Mouse (Mus musculus) testis, adult 2 months (tissue): ENCODE measurements around the gene Armh2. TPM values are rescaled to one million over a fixed set of nuclear protein-coding genes. Genes with fewer than 3 reads are reported as not detected.

ENCODE experiments used
- H3K27ac ChIP-seq: fragments of 200-500 bp; 2 replicates; pipeline ENCODE4 v1.5.1; 2012; ENCODE audit warnings: low read depth, low read length; ENCODE audit not compliant: control insufficient read depth, insufficient read depth
- H3K27me3 ChIP-seq: fragments of 200-500 bp; 2 replicates; pipeline ENCODE4 v1.6.1; 2012; ENCODE audit warnings: mild to moderate bottlenecking, low read length, moderate library complexity; ENCODE audit not compliant: control insufficient read depth, insufficient read depth
- H3K36me3 ChIP-seq: fragments of 200-500 bp; 2 replicates; pipeline ENCODE4 v1.6.1; 2012; ENCODE audit warnings: mild to moderate bottlenecking, low read length; ENCODE audit not compliant: control insufficient read depth, insufficient read depth
- H3K4me1 ChIP-seq: fragments of 200-500 bp; 2 replicates; pipeline ENCODE4 v1.6.1; 2012; ENCODE audit warnings: low read length; ENCODE audit not compliant: control insufficient read depth, insufficient read depth
- H3K4me3 ChIP-seq: fragments of 200-500 bp; 2 replicates; pipeline ENCODE4 v1.5.1; 2012; ENCODE audit warnings: low read depth, mild to moderate bottlenecking, low read length, moderate library complexity, mixed read lengths; ENCODE audit not compliant: control insufficient read depth
- CTCF ChIP-seq: fragments of 200-500 bp; IDR thresholded peaks from 2 replicates; pipeline ENCODE4 v1.5.1; 2012; ENCODE audit warnings: low read depth, mild to moderate bottlenecking, inconsistent platforms, low read length, moderate library complexity; ENCODE audit not compliant: control insufficient read depth, insufficient read depth, insufficient replicate concordance
- POLR2A ChIP-seq: fragments of 200-500 bp; IDR thresholded peaks from 2 replicates; pipeline ENCODE4 v1.6.1; 2012; ENCODE audit warnings: low read depth, mild to moderate bottlenecking, inconsistent platforms, low read length, moderate library complexity; ENCODE audit not compliant: control insufficient read depth
- polyA plus RNA-seq: library from polyadenylated mRNA; depleted of rRNA; stranded (reverse); fragments of >200 nt; gene quantifications from 2 replicates; pipeline ENCODE4 v1.2.3, GENCODE M21; 2012

The Armh2 gene
- polyA plus RNA-seq, 1 experiment, result 82.7 TPM

DNA sequence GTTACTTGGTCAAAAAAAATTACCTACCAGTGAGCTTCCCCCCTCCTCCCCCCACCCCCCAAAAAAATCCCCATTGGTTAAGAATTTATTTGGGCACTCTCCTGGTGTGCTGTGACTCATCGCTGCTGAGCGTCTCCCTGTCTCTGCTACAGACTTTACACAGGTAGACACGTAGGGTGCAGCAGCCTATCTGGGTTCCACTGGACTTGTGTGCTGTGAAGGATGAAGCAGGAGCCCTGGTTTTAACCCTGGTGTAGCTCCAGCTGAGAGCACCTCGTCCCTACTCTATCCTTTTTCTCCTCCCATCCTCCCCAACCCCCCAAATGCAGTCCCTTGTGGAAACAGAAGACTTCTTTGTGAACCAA is 16.7 kb upstream of the Armh2 start:
- no peak overlapping the region for H3K27ac ChIP-seq
- H3K4me3 ChIP-seq, result no peak overlapping the region
- no peaks in the 10 kb centered on the region for H3K36me3 ChIP-seq
- H3K27me3 ChIP-seq, result no peaks in the 10 kb centered on the region
- no peak for TF ChIP-seq POLR2A
- TF ChIP-seq CTCF, result no peak
- no peaks in the 10 kb centered on the region for H3K4me1 ChIP-seq

- Histone ChIP-seq H3K27ac (no peak overlapping the region), H3K27me3 (no peaks in the 10 kb centered on the region)
These were observed 11.9 kb upstream of the Armh2 start for GRCm38 (mm10) chr13:24729128-24729527.

GRCm38 (mm10) chr13:24734502-24734901 is 6.5 kb upstream of the Armh2 start:
- H3K4me1 ChIP-seq, result no peaks in the 10 kb centered on the region
- no peaks in the 10 kb centered on the region for H3K36me3 ChIP-seq
- TF ChIP-seq POLR2A, result no peak
- TF ChIP-seq CTCF, result no peak
- H3K4me3 ChIP-seq, result no peak overlapping the region
- no peaks in the 10 kb centered on the region for H3K27me3 ChIP-seq
- H3K27ac ChIP-seq, result no peak overlapping the region

More at GRCm38 (mm10) chr13:24729128-24729527, 11.9 kb upstream of the Armh2 start:
- H3K4me1 ChIP-seq, result no peaks in the 10 kb centered on the region
- TF ChIP-seq CTCF, result no peak
- no peak for TF ChIP-seq POLR2A
- H3K36me3 ChIP-seq, result no peaks in the 10 kb centered on the region
- no peak overlapping the region for H3K4me3 ChIP-seq

DNA sequence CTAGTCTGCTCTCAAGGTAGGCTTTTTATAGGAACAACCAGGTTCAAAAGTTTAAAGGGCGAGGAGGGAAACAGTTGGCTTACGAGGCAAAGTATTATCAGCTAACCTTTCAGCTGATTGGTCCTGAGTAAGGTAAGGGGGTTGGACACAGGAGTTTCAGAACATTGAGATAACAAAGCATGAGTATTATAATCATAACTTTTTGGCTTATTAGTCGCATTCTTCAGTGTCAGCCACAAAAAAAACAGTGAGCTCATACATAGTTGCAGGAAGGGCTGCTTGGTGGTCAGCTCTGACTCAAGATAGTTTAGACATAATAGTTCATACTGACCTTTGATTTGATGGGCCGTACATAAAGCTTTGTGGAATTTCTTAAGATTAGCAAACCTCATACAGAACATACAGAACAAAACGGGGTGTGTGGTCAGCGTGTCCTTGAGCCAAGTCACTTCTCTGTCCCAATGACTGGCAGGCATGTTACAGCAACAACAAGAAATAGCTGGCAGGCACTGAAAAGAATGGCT is 5.4 kb upstream of the Armh2 start:
- TF ChIP-seq CTCF (no peak), POLR2A (no peak)
- Histone ChIP-seq H3K4me1 (no peaks in the 10 kb centered on the region), H3K27me3 (no peaks in the 10 kb centered on the region), H3K4me3 (no peak overlapping the region), H3K27ac (no peak overlapping the region), H3K36me3 (no peaks in the 10 kb centered on the region)

DNA sequence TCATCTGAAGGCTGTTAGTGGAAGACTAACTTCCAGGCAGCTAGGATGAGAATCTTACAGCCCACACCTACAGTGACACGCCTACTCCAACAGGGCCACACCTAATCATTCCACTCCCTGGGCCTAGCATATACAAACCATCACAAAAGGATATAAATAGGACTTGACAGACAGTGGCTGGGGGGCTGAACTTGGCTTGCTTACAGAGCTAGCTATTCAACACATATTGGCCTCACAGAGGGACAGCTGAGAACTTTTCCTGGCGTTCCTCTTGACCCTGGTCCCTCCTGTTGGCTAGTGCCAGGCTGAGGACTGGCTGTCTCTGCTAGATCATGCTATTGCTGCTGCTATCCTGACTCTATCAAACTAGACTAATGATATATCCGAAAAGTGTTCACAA is 6.8 kb downstream of the Armh2 start:
- Histone ChIP-seq H3K27ac (no peak overlapping the region), H3K36me3 (no peaks in the 10 kb centered on the region), H3K4me1 (no peaks in the 10 kb centered on the region; the same call in 1 of the 2 replicates), H3K4me3 (no peak overlapping the region), H3K27me3 (no peaks in the 10 kb centered on the region)
- TF ChIP-seq CTCF (no peak), POLR2A (no peak)

GRCm38 (mm10) chr13:24750807-24751206 is 9.8 kb downstream of the Armh2 start:
- Histone ChIP-seq H3K4me1 (no peaks in the 10 kb centered on the region), H3K4me3 (no peak overlapping the region), H3K27ac (no peak overlapping the region), H3K27me3 (no peaks in the 10 kb centered on the region), H3K36me3 (peaks cover 1% of the 10 kb centered on the region; the same call in 1 of the 2 replicates)
- TF ChIP-seq POLR2A (no peak), CTCF (no peak)

DNA sequence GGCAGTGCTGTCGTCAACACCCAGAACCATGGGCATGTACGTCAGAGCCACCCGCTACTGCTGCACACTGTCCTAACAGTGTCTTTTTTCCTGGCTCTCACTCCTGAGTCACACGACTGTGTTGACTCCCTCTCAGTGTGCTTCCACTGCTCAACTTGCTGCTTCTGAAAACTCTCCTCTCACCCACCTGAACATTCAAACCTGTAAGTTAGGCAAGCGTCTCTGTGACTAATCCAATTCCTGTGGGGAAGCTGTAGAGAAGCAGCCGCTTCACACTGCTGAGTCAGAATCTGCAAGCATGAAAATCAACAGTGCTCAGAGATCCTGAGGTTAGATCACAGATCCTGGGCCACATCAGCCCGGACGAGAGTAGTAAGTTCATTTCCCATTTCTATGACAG is 10.4 kb downstream of the Armh2 start:
- TF ChIP-seq CTCF, result no peak
- TF ChIP-seq POLR2A, result no peak
- Histone ChIP-seq H3K27ac (no peak overlapping the region), H3K36me3 (peaks cover 1% of the 10 kb centered on the region; the same call in 1 of the 2 replicates), H3K27me3 (no peaks in the 10 kb centered on the region), H3K4me1 (no peaks in the 10 kb centered on the region), H3K4me3 (no peak overlapping the region)

- H3K4me1 ChIP-seq, result peaks cover 4% of the 10 kb centered on the region
- no peak for TF ChIP-seq CTCF
- TF ChIP-seq POLR2A, result no peak
- H3K27ac ChIP-seq, result no peak overlapping the region
- H3K4me3 ChIP-seq, result no peak overlapping the region
- no peaks in the 10 kb centered on the region for H3K27me3 ChIP-seq
- H3K36me3 ChIP-seq, result peaks cover 2% of the 10 kb centered on the region; the same call in 1 of the 2 replicates
These were observed 15.7 kb downstream of the Armh2 start for GRCm38 (mm10) chr13:24756756-24757155.
